Mouse (Mus musculus): ENCODE results near the gene Eefsec.

- TF ChIP-seq CTCF (IDR thresholded peaks at IDR 0.05 in 2 of 3, conservative IDR thresholded peaks at IDR 0.05 in 1 of 3; ENCODE audit: control insufficient read depth in 1 of 3, insufficient read depth in 1 of 3, low read depth in 2 of 3, low read length in 3 of 3, poor library complexity in 1 of 3, severe bottlenecking in 1 of 3) (no peak), POLR2AphosphoS5 (IDR thresholded peaks at IDR 0.05; ENCODE audit: borderline replicate concordance, low read depth, low read length) (no peak), EP300 (IDR thresholded peaks at IDR 0.05; ENCODE audit: low read depth in 1 of 2, low read length in 2 of 2) (peak; percentile 46 to 53; a peak in 2 of 4 replicates), ETS1 (IDR thresholded peaks at IDR 0.05; ENCODE audit: low read depth, low read length) (no peak), JUND (IDR thresholded peaks at IDR 0.05; ENCODE audit: low read depth, low read length) (no peak), E2F4 (IDR thresholded peaks at IDR 0.05; ENCODE audit: borderline replicate concordance, low read depth, low read length) (no peak)
Measured at GRCm38 (mm10) chr6:88341182-88341581, 105.2 kb downstream of the Eefsec start.
